Mouse (Mus musculus): ENCODE results near the gene Slc9a9.

- no peak for TF ChIP-seq POLR2A (IDR thresholded peaks at IDR 0.05; ENCODE audit: control insufficient read depth, low read depth, low read length)
- no peak for TF ChIP-seq CTCF (IDR thresholded peaks at IDR 0.05; ENCODE audit: control insufficient read depth, insufficient read depth, insufficient replicate concordance, low read depth, low read length)
Observed at GRCm38 (mm10) chr9:94748503-94748902, 78.8 kb downstream of the Slc9a9 start.
